Mouse (Mus musculus): ENCODE data around the gene Arsa.
"Not testable (repeated sequence)": the region's sequence is repeated elsewhere in the genome, so short reads cannot be mapped to it uniquely, and the experiment has no call there.

Gene Arsa

DNA sequence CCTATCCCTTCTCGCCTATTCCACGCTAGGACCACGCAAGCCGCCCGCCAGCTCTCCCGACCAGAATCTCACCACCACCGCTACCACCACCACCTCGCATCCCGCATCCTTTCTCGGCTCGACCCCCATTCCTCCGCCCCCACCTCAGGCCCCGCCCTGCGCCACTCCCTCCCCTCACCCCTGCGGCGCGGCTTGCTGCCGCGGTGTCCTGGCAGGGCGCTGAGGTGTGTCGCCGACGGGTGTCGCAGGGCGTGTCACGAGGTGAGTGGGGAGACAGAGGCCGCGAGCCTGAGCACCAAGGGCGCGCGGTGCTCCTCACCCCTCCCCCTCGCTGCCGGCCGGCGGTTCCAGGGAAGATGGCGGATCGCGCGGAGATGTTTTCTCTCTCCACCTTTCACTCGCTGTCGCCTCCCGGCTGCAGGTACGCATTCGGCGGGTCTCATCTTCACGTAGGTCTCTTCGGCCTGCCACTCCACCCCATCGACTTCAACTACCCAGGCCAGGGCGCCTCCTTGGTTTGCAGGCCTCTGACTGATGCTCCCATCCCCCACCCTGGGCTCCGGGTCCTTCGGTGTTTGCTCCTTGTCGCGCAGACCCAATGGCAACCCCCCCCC is 23.3 kb downstream of the Arsa start, which contains the start of gene Mapk8ip2:
Gene Mapk8ip2, plus strand, starts transcription at position 49 of the 614 bp plus-strand sequence.
- no peak for DNase-seq

GRCm38 (mm10) chr15:89452906-89453864 is 24.0 kb downstream of the Arsa start:
- DNase-seq: no peak

DNA sequence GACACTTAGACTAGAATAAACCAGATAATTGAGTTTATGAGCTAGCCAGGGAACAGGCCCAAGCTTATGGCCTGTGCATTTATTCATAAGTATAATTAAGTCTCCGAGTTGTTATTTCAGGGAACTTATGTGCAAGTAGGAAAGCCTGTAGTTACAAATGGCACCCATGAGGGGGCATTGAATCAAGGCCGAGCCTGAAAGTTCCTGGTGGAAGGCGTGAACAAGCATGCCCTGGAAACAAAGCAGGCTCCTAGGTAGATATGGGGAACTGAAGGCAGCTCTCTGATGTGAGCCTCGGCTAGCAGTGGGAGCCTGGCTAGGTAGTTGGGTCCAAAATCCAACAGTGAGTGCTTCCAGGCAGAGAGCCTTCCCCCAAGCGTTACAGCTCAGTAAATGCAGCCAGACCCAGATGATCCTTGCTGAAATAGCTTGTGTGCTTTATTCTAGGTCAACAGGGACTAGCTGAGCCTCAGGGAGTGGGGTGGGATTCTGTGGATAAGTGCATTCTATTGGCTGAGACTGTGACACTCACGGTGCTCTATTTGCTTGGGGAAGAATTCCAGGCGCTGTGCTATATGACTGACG is 34.6 kb downstream of the Arsa start:
- DNase-seq: no peak

DNA sequence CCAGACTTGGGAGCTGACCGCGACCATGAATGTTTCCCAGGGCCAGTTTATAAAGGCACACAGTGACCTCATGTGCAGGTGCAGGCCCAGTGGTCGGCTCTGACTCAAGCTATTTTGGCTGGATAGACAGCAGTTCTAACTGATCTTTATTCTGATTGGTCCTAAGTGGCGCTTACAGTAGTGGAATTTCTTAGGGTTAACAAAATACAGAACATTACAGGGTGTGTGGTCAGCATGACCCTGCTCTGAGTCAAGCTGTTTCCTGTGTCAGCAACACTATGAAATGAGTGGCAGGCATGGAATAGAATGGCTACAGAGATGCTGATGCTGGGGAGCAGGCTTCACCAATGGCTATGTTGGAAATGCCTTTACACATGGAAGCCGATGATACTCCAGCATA is 41.3 kb downstream of the Arsa start:
- no peak for DNase-seq

DNA sequence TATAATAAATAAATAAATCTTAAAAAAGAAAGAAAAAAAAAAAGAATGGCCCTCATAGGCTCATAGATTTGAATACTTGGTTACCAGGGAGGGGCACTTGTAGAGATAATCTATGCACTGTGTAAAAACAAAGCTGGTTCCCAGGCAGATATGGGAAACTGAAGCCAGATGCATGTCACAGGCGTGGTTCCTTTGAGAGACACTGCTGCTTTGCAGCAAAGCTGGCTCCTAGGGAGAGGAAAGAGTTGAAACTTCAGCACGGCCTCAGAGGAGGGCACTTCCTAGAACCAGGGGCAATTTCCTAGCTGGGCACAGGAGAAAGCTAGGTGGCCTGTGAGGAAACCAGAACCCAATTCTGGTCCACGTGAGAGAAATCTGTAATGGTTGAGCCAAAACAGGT is 43.1 kb downstream of the Arsa start:
- no peak for DNase-seq

GRCm38 (mm10) chr15:89432946-89433345 is 44.3 kb downstream of the Arsa start:
- DNase-seq: no peak

DNA sequence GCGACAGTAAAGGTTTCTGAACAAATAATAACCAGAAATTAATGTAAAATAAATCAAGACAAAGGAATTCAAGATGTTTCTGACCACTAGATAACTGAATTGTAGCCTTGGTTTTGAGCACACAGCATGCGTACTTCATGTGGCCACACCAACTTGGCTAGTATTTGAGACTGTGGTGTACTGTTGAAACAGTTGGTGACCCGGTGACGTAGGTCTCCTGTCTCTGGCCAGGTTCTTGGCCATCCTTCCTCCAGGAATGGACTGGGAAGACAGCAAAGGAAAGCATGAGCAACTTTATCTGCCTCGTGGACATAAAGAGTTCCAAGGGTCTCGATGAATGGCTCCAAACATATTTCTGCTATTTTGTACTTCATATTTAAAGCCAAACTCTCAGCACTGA is 45.4 kb downstream of the Arsa start:
- no peak for DNase-seq

- DNase-seq: no peak
These were observed 46.0 kb downstream of the Arsa start for GRCm38 (mm10) chr15:89431271-89431670.

GRCm38 (mm10) chr15:89430771-89431170 is 46.5 kb downstream of the Arsa start:
- DNase-seq: not testable (repeated sequence)

- DNase-seq: no peak
These were observed 46.9 kb downstream of the Arsa start for GRCm38 (mm10) chr15:89430341-89430740.

GRCm38 (mm10) chr15:89429352-89430221 is 47.6 kb downstream of the Arsa start, which contains the start of the genes C730034F03Rik, Gm44502 and Chkb:
TSS of gene C730034F03Rik (plus strand) at chr15:89429589.
TSS of gene Gm44502 (minus strand) at chr15:89429696.
TSS of gene Chkb (minus strand) at chr15:89429908.
- peak; percentile 97 for DNase-seq

- DNase-seq: peak; percentile 38
These were observed 48.3 kb downstream of the Arsa start for GRCm38 (mm10) chr15:89428821-89429351.

- DNase-seq: no peak
These were observed 49.0 kb downstream of the Arsa start for GRCm38 (mm10) chr15:89428136-89428790.

GRCm38 (mm10) chr15:89426716-89427115 is 50.5 kb downstream of the Arsa start:
- no peak for DNase-seq

DNA sequence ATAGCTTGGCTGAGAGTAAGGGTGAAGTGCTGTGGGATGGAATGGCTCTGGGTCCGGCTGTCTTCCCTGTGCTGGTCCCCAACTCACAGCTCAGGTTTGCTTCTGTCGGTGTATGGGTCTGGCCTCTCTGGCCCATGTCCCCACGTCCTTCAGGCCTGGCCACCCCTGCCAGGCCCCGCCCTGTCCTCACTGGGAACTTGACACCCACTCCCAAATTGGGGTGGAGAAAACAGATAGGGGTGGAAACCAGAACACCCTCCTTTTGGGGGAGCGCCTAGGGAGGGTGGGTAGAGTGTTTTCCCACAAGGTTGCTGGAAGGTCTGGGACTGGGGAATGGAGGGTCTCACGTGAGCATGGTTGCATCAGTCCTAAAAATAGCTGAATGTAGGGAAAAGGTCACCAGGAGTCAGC is 51.5 kb downstream of the Arsa start, which contains the start of gene Cpt1b:
Gene Cpt1b, minus strand, starts transcription at position 153 of the 411 bp plus-strand sequence.
- no peak for DNase-seq

DNA sequence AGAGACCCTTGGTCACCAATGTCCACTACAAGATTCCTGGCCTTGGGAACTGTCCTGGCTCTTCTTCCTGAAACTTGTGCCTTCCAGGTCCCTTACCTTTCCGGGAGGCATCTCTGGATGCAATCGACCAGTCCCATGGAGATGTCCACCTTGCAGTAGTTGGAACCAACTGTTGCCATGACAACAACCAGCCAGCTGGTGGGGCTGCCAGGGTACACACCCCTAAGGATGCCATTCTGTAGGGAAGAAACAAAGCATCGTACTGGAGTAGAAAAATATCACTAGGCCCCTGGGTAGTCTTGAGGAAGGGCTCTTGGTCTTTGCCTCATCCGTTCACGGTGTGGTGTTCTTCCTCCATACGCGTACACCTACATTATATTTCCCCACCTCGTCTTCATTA is 52.6 kb downstream of the Arsa start:
- no peak for DNase-seq

Data from layer of hippocampus, adult 9-11 months (tissue).